Mouse (Mus musculus) myocyte (in vitro differentiated cells): ENCODE data around the gene Pyroxd2.

Experiments
- CEBPB ChIP-seq: IDR thresholded peaks from 2 replicates; pipeline ENCODE4 v1.6.1; 2011; ENCODE audit warnings: mild to moderate bottlenecking, moderate library complexity; ENCODE audit not compliant: poor library complexity, insufficient read depth, severe bottlenecking
- E2F4 ChIP-seq: IDR thresholded peaks from one replicate; pipeline ENCODE4 v1.6.1; 2011; ENCODE audit warnings: mild to moderate bottlenecking, control low read depth, moderate library complexity; ENCODE audit not compliant: insufficient read depth
- MAX ChIP-seq: IDR thresholded peaks from one replicate; pipeline ENCODE4 v1.6.1; 2011; ENCODE audit warnings: low read depth, mild to moderate bottlenecking, control low read depth
- MYOD1 ChIP-seq, 3 experiments: IDR thresholded peaks; one replicate each; pipeline ENCODE4 v1.6.1; 2011; ENCODE audit warnings: control low read depth in 2 of 3, low read depth in 2 of 3, mild to moderate bottlenecking in 2 of 3, moderate library complexity in 1 of 3; ENCODE audit not compliant: insufficient read length in 2 of 3, control insufficient read depth in 1 of 3
- MYOG ChIP-seq, 3 experiments: IDR thresholded peaks; one replicate each; pipeline ENCODE4 v1.6.1; 2011; ENCODE audit warnings: control low read depth in 2 of 3, low read depth in 2 of 3, mild to moderate bottlenecking in 2 of 3; ENCODE audit not compliant: insufficient read length in 2 of 3, control insufficient read depth in 1 of 3, insufficient read depth in 1 of 3
- POLR2A ChIP-seq: IDR thresholded peaks from one replicate; pipeline ENCODE4 v1.6.1; 2011; ENCODE audit warnings: low read depth, mild to moderate bottlenecking, control low read depth, moderate library complexity; ENCODE audit not compliant: insufficient read length
- POLR2AphosphoS2 ChIP-seq: IDR thresholded peaks from one replicate; pipeline ENCODE4 v1.6.1; 2011; ENCODE audit warnings: low read depth, control low read depth; ENCODE audit not compliant: insufficient read length
- REST ChIP-seq: IDR thresholded peaks from one replicate; pipeline ENCODE4 v1.6.1; 2011; ENCODE audit warnings: mild to moderate bottlenecking, control low read depth, moderate library complexity; ENCODE audit not compliant: insufficient read depth, insufficient read length
- SRF ChIP-seq: IDR thresholded peaks from one replicate; pipeline ENCODE4 v1.6.1; 2011; ENCODE audit warnings: low read depth; ENCODE audit not compliant: control insufficient read depth, insufficient read length
- TCF12 ChIP-seq: IDR thresholded peaks from one replicate; pipeline ENCODE4 v1.6.1; 2011; ENCODE audit warnings: mild to moderate bottlenecking, control low read depth; ENCODE audit not compliant: poor library complexity, insufficient read depth, severe bottlenecking
- TCF3 ChIP-seq: IDR thresholded peaks from one replicate; pipeline ENCODE4 v1.6.1; 2011; ENCODE audit warnings: low read depth, control low read depth; ENCODE audit not compliant: insufficient read length
- USF1 ChIP-seq: IDR thresholded peaks from one replicate; pipeline ENCODE4 v1.6.1; 2011; ENCODE audit warnings: low read depth, mild to moderate bottlenecking, control low read depth, moderate library complexity

DNA sequence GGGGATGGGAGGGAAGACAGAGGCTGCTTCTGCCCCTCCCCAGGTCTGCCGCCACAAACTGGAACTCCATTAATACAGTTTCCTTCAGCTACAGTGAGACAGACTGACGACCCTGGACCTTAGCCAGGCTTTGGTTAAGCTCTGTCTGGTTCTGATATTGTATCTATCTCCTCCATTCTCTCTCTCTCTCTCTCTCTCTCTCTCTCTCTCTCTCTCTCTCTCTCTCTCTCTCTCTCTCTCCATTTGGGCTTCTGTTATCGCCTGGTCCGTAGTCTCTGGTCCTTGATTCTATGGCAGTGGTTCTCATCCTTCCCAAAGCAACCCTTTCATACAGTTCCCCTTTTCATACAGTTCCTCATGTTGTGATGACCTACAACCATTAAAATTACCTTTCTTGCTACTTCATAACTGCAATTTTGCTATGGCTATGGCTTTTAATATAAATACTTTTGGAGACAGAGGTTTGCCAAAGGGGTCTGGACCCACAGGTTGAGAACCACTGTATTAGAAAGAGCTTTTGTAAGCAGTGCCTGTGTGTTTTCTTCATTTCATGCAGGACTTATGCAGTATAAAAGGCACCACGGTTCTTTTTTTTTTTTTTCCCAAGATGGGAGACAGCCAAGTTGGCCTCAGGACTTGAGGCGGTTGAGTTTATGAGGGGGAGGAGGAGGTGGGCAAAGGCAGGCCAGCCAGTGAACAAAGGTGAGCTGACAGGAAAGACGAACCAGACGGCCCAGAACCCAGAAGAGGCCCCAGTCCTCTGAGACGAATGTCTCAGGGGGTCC is 7.3 kb downstream of the Pyroxd2 start:
- TF ChIP-seq POLR2A (no peak), TCF12 (no peak), REST (no peak), POLR2AphosphoS2 (no peak), MYOD1 (IDR thresholded peaks at IDR 0.05; ENCODE audit: control insufficient read depth in 1 of 3, insufficient read length in 2 of 3, low read depth in 2 of 3) (no peak), E2F4 (no peak), CEBPB (no peak), USF1 (no peak), MAX (no peak), SRF (no peak), MYOG (IDR thresholded peaks at IDR 0.05; ENCODE audit: control insufficient read depth in 1 of 3, insufficient read depth in 1 of 3, insufficient read length in 2 of 3, low read depth in 2 of 3) (no peak), TCF3 (no peak)
